ENCODE assay signal across 10 mouse cellular contexts in genomic region chr11:89092714-89093113, GRCm38 (mm10). TPM values are rescaled to one million over a fixed set of nuclear protein-coding genes. Genes with fewer than 3 reads are reported as not detected.
DNase-seq lines count a peak whose midpoint lies in the region; ATAC-seq lines count a peak whose summit lies in the region.
"Had no signal": no experiment of that assay in that cellular context is flagged by ENCODE, and none has a peak within 500 bp of the region (broad histone marks: within the 10 kb centered on the region; RNA-seq: fewer than 3 reads in every experiment).

No protein-coding gene starts in this region.

- H3K27ac ChIP-seq in midbrain, embryonic 11.5 days (ENCODE audit: low read depth, low read length): no peak overlapping the region
- H3K27ac ChIP-seq: heart, embryonic 13.5 days; lung, embryonic 15.5 days had no signal

- H3K27me3 ChIP-seq in midbrain, embryonic 11.5 days (ENCODE audit: control insufficient read depth, insufficient read depth, low read length): no peaks in the 10 kb centered on the region
- H3K27me3 ChIP-seq: heart, embryonic 13.5 days; lung, embryonic 15.5 days had no signal

- H3K4me1 ChIP-seq in midbrain, embryonic 11.5 days (ENCODE audit: control insufficient read depth, insufficient read depth, low read length): no peaks in the 10 kb centered on the region
- H3K4me1 ChIP-seq: heart, embryonic 13.5 days; lung, embryonic 15.5 days had no signal

- H3K4me2 ChIP-seq in midbrain, embryonic 11.5 days: no peak overlapping the region
- H3K4me2 ChIP-seq: heart, embryonic 13.5 days; lung, embryonic 15.5 days had no signal

- no peaks in the 10 kb centered on the region for H3K9me3 ChIP-seq in midbrain, embryonic 11.5 days (ENCODE audit: control insufficient read depth, low read length)
- H3K9me3 ChIP-seq: heart, embryonic 13.5 days; lung, embryonic 15.5 days had no signal

- no peak for ATAC-seq in midbrain, embryonic 11.5 days (ENCODE audit: low FRiP score)

- no peaks in the 10 kb centered on the region for H3K36me3 ChIP-seq in midbrain, embryonic 11.5 days (ENCODE audit: control insufficient read depth, insufficient read depth, low read length)
- H3K36me3 ChIP-seq: heart, embryonic 13.5 days; lung, embryonic 15.5 days had no signal

- peak; percentile 57 for DNase-seq in layer of hippocampus, adult 11-12 months (ENCODE audit: low spot score)
- DNase-seq in layer of hippocampus, adult 8-10 months (ENCODE audit: low spot score in 2 of 2): no peak
- DNase-seq in adrenal gland, postnatal 36 days: peak; percentile 33 to 60
- DNase-seq in kidney, postnatal 25 days: peak; percentile 70 to 74
- peak; percentile 23 to 41 for DNase-seq in spleen, postnatal 14 days (ENCODE audit: low spot score in 2 of 2)
- DNase-seq in cerebellum, adult 11-12 months: no peak
- no peak for DNase-seq in urinary bladder, adult 2 months (ENCODE audit: low spot score)
- DNase-seq in midbrain, embryonic 11.5 days (ENCODE audit: low spot score, missing footprints): no peak

- WGBS in midbrain, embryonic 11.5 days: 85% methylated on average over 9 of the region's 9 CpGs

- H3K9ac ChIP-seq in midbrain, embryonic 11.5 days (ENCODE audit: low read length): no peak overlapping the region
- H3K9ac ChIP-seq: heart, embryonic 13.5 days; lung, embryonic 15.5 days had no signal

- H3K4me3 ChIP-seq in midbrain, embryonic 11.5 days (ENCODE audit: low read depth, low read length): no peak overlapping the region
- H3K4me3 ChIP-seq: heart, embryonic 13.5 days; lung, embryonic 15.5 days had no signal

RNA-seq across cellular contexts. Expression of gene Gm525, which starts 19.1 kb away (rescaled TPM):
- total RNA-seq in layer of hippocampus, adult 8-10 months (2022): not detected
- total RNA-seq in adrenal gland, postnatal 36 days (2021): not detected
- polyA plus RNA-seq in urinary bladder, adult 2 months (2012; rRNA removed): 0.18 and 0.72 TPM in 2 replicates
- polyA plus RNA-seq in midbrain, embryonic 11.5 days (2014; fragmentation: Nextera tagmentation; extraction: Ambion mirVana): not detected in 2 replicates
- polyA plus RNA-seq: heart, embryonic 13.5 days had no signal

RNA-seq across cellular contexts. Expression of gene Dgke, which starts 26.1 kb away (rescaled TPM):
- 10 to 100 TPM; 45.9 to 51.3 (median 47.0) TPM for total RNA-seq in layer of hippocampus, adult 8-10 months (2022)
- total RNA-seq in adrenal gland, postnatal 36 days (2021): 10 to 100 TPM; 12.1 to 17.3 TPM
- polyA plus RNA-seq in urinary bladder, adult 2 months (2012; rRNA removed): 5.7 and 6.4 TPM in 2 replicates
- 4.1 and 4.6 TPM in 2 replicates for polyA plus RNA-seq in midbrain, embryonic 11.5 days (2014; fragmentation: Nextera tagmentation; extraction: Ambion mirVana)

Comparison
In these comparisons a context has a peak if more than half of its experiments do, and no peak if none do; other contexts are left out.
1. DNase-seq: peak in layer of hippocampus, adult 11-12 months (single experiment), adrenal gland, postnatal 36 days (2 of 2), kidney, postnatal 25 days (2 of 2) and spleen, postnatal 14 days (2 of 2); none in layer of hippocampus, adult 8-10 months (0 of 2), cerebellum, adult 11-12 months (single experiment), urinary bladder, adult 2 months (single experiment) and midbrain, embryonic 11.5 days (single experiment).